Mouse (Mus musculus) bone marrow macrophage, adult 2 months (primary cell): ENCODE results near the gene Gpr4. TPM values are rescaled to one million over a fixed set of nuclear protein-coding genes. Genes with fewer than 3 reads are reported as not detected.

Experiments used
- H3K27ac ChIP-seq: 2 replicates; pipeline ENCODE4 v1.5.1; 2012; ENCODE audit warnings: low read depth, low read length; ENCODE audit not compliant: insufficient read depth
- H3K4me1 ChIP-seq: 2 replicates; pipeline ENCODE4 v1.6.1; 2012; ENCODE audit warnings: low read length; ENCODE audit not compliant: control insufficient read depth, insufficient read depth
- H3K4me3 ChIP-seq: 2 replicates; pipeline ENCODE4 v1.5.1; 2012; ENCODE audit warnings: mild to moderate bottlenecking, low read length, moderate library complexity; ENCODE audit not compliant: insufficient read depth
- CTCF ChIP-seq: IDR thresholded peaks from 2 replicates; pipeline ENCODE4 v1.5.1; 2012; ENCODE audit warnings: low read depth, mild to moderate bottlenecking, low read length, moderate library complexity
- POLR2A ChIP-seq: IDR thresholded peaks from 2 replicates; pipeline ENCODE4 v1.6.1; 2012; ENCODE audit warnings: mild to moderate bottlenecking, low read depth, low read length, borderline replicate concordance
- polyA plus RNA-seq: library from polyadenylated mRNA; stranded (reverse); fragments of >200 nt; gene quantifications from 2 replicates; pipeline ENCODE4 v1.2.4, GENCODE M21; 2012; ENCODE audit not compliant: missing spikeins, insufficient read depth, insufficient read length

The Gpr4 gene
- polyA plus RNA-seq, 1 experiment: not detected

- no peak overlapping the region for H3K4me3 ChIP-seq
- TF ChIP-seq POLR2A (no peak), CTCF (no peak)
- peaks cover 7% of the 10 kb centered on the region; the same call in 1 of the 2 replicates for H3K4me1 ChIP-seq
- no peak overlapping the region for H3K27ac ChIP-seq
These were observed 1.2 kb upstream of the Gpr4 start for GRCm38 (mm10) chr7:19211041-19211675.

GRCm38 (mm10) chr7:19213385-19213784, 1.0 kb downstream of the Gpr4 start:
- Histone ChIP-seq H3K4me1 (peaks cover 14% of the 10 kb centered on the region), H3K27ac (no peak overlapping the region), H3K4me3 (no peak overlapping the region)
- TF ChIP-seq CTCF: no peak
- no peak for TF ChIP-seq POLR2A

- Histone ChIP-seq H3K27ac (no peak overlapping the region), H3K4me1 (peaks cover 23% of the 10 kb centered on the region), H3K4me3 (no peak overlapping the region)
- TF ChIP-seq POLR2A (no peak), CTCF (no peak)
These were observed 2.0 kb downstream of the Gpr4 start for GRCm38 (mm10) chr7:19214369-19214768.

GRCm38 (mm10) chr7:19214940-19215339, 2.6 kb downstream of the Gpr4 start:
- H3K27ac ChIP-seq: no peak overlapping the region
- TF ChIP-seq POLR2A: no peak
- peaks cover 27% of the 10 kb centered on the region for H3K4me1 ChIP-seq
- H3K4me3 ChIP-seq: no peak overlapping the region

- Histone ChIP-seq H3K4me1 (peaks cover 35% of the 10 kb centered on the region), H3K27ac (peak overlapping the region; percentile 47; the same call in 1 of the 2 replicates)
- no peak for TF ChIP-seq CTCF
- no peak for TF ChIP-seq POLR2A
These were observed 5.2 kb downstream of the Gpr4 start for GRCm38 (mm10) chr7:19217492-19217891.

GRCm38 (mm10) chr7:19217944-19218343, 5.6 kb downstream of the Gpr4 start:
- Histone ChIP-seq H3K4me3 (no peak overlapping the region), H3K27ac (peak overlapping the region; percentile 47), H3K4me1 (peaks cover 35% of the 10 kb centered on the region)
- no peak for TF ChIP-seq POLR2A
- TF ChIP-seq CTCF: no peak

More at GRCm38 (mm10) chr7:19217492-19217891, 5.2 kb downstream of the Gpr4 start:
- H3K4me3 ChIP-seq: no peak overlapping the region

GRCm38 (mm10) chr7:19220061-19220460, 7.7 kb downstream of the Gpr4 start:
- TF ChIP-seq CTCF (no peak), POLR2A (no peak)
- Histone ChIP-seq H3K4me3 (no peak overlapping the region), H3K27ac (no peak overlapping the region), H3K4me1 (peaks cover 32% of the 10 kb centered on the region)

- Histone ChIP-seq H3K4me3 (no peak overlapping the region), H3K4me1 (peaks cover 32% of the 10 kb centered on the region), H3K27ac (no peak overlapping the region)
- no peak for TF ChIP-seq POLR2A
- TF ChIP-seq CTCF: no peak
These were observed 9.9 kb downstream of the Gpr4 start for GRCm38 (mm10) chr7:19222189-19222588.

- peaks cover 31% of the 10 kb centered on the region for H3K4me1 ChIP-seq
- TF ChIP-seq POLR2A (no peak), CTCF (no peak)
- no peak overlapping the region for H3K4me3 ChIP-seq
- no peak overlapping the region for H3K27ac ChIP-seq
These were observed 10.5 kb downstream of the Gpr4 start for GRCm38 (mm10) chr7:19222875-19223274.

GRCm38 (mm10) chr7:19224933-19225332, 12.6 kb downstream of the Gpr4 start:
- peaks cover 19% of the 10 kb centered on the region for H3K4me1 ChIP-seq
- H3K27ac ChIP-seq: no peak overlapping the region
- TF ChIP-seq POLR2A (no peak), CTCF (no peak)
- H3K4me3 ChIP-seq: no peak overlapping the region

GRCm38 (mm10) chr7:19226817-19227797, 14.8 kb downstream of the Gpr4 start:
- H3K27ac ChIP-seq: peak overlapping the region; percentile 78
- peaks cover 15% of the 10 kb centered on the region for H3K4me1 ChIP-seq
- TF ChIP-seq POLR2A (no peak), CTCF (no peak)
- peak overlapping the region; percentile 68 for H3K4me3 ChIP-seq
